Mouse (Mus musculus) limb, embryonic 14.5 days (tissue): ENCODE results near the gene Pkd1l3. TPM values are rescaled to one million over a fixed set of nuclear protein-coding genes. Genes with fewer than 3 reads are reported as not detected.

Experiments
- ATAC-seq: fragments of 200-750 bp; cut with Nextera tagmentation; 2 replicates; pipeline ENCODE4 v1.8.0; 2017; ENCODE audit warnings: low read depth, moderate number of reproducible peaks, moderate TSS enrichment; ENCODE audit not compliant: low FRiP score
- DNase-seq: peaks from one replicate; pipeline ENCODE4 v3.0.0-alpha.2; 2015; ENCODE audit warnings: low spot score
- H3K27ac ChIP-seq: fragments of 300-500 bp; sonication (generic); replicated peaks from 2 replicates; pipeline ENCODE4 v1.5.1; 2014; ENCODE audit warnings: low read depth, mild to moderate bottlenecking, low read length, moderate library complexity, mixed read lengths
- H3K27me3 ChIP-seq: fragments of 300-500 bp; sonication (generic); 2 replicates; pipeline ENCODE4 v1.6.1; 2014; ENCODE audit warnings: low read length, mixed read lengths; ENCODE audit not compliant: control insufficient read depth, insufficient read depth
- H3K36me3 ChIP-seq: fragments of 300-500 bp; sonication (generic); 2 replicates; pipeline ENCODE4 v1.6.1; 2014; ENCODE audit warnings: mild to moderate bottlenecking, low read length, moderate library complexity, mixed read lengths; ENCODE audit not compliant: control insufficient read depth, insufficient read depth
- H3K4me1 ChIP-seq: fragments of 300-500 bp; sonication (generic); 2 replicates; pipeline ENCODE4 v1.6.1; 2014; ENCODE audit warnings: antibody characterized with exemption, low read length, mixed read lengths; ENCODE audit not compliant: control insufficient read depth, insufficient read depth
- H3K4me2 ChIP-seq: fragments of 300-500 bp; sonication (generic); replicated peaks from 2 replicates; pipeline ENCODE4 v1.6.1; 2014; ENCODE audit warnings: low read depth, mild to moderate bottlenecking, low read length, moderate library complexity; ENCODE audit not compliant: severe bottlenecking
- H3K4me3 ChIP-seq: fragments of 300-500 bp; sonication (generic); replicated peaks from 2 replicates; pipeline ENCODE4 v1.5.1; 2014; ENCODE audit warnings: low read length
- H3K9ac ChIP-seq: fragments of 300-500 bp; sonication (generic); 2 replicates; pipeline ENCODE4 v1.6.1; 2014; ENCODE audit warnings: mild to moderate bottlenecking, low read depth, low read length, moderate library complexity; ENCODE audit not compliant: severe bottlenecking
- H3K9me3 ChIP-seq: fragments of 300-500 bp; sonication (generic); 2 replicates; pipeline ENCODE4 v1.6.1; 2016; ENCODE audit warnings: low read length; ENCODE audit not compliant: control insufficient read depth
- POLR2A ChIP-seq: fragments of 200-500 bp; IDR thresholded peaks from 2 replicates; pipeline ENCODE4 v1.8.0; 2012; ENCODE audit warnings: inconsistent platforms, mild to moderate bottlenecking, moderate library complexity, borderline replicate concordance; ENCODE audit not compliant: insufficient read depth, insufficient read length; ENCODE audit errors: extremely low read depth
- WGBS: fragments of 180-500 bp; shearing (Covaris S2); extraction: QIAGEN DNeasy Blood & Tissue Kit; methylation state at CpG from one replicate; pipeline ENCODE4 v1.1.7; 2014; 5-methylcytosine and 5-hydroxymethylcytosine counted together
- polyA plus RNA-seq, 2 experiments: library from polyadenylated mRNA; depleted of rRNA in 1 of 2; stranded (reverse) in 1 of 2; unstranded in 1 of 2; fragments of >200 nt; fragmentation: Nextera tagmentation in 1 of 2; extraction: Ambion mirVana in 1 of 2; gene quantifications; 2 replicates each; pipeline versions ENCODE4 v1.2.1 to v1.2.3; 2012 to 2014

Gene Pkd1l3
- polyA plus RNA-seq, 2 experiments = 0.24 to 0.33 TPM

- Histone ChIP-seq H3K9ac (no peak overlapping the region), H3K4me2 (no peak overlapping the region), H3K27me3 (no peaks in the 10 kb centered on the region), H3K27ac (no peak overlapping the region), H3K36me3 (peaks cover 36% of the 10 kb centered on the region), H3K4me3 (no peak overlapping the region), H3K4me1 (no peaks in the 10 kb centered on the region), H3K9me3 (no peaks in the 10 kb centered on the region)
- 88% methylated on average over 9 of the region's 9 CpGs for WGBS
- TF ChIP-seq POLR2A = no peak
- ATAC-seq (no peak), DNase-seq (no peak)
These were observed 23.4 kb upstream of the Pkd1l3 start for GRCm38 (mm10) chr8:109590901-109591300.

- H3K4me1 ChIP-seq = no peaks in the 10 kb centered on the region
- no peak overlapping the region for H3K4me2 ChIP-seq
- H3K9ac ChIP-seq = no peak overlapping the region
- ATAC-seq = no peak
- no peaks in the 10 kb centered on the region for H3K9me3 ChIP-seq
- DNase-seq = no peak
- H3K4me3 ChIP-seq = no peak overlapping the region
- 85% methylated on average over 3 of the region's 3 CpGs for WGBS
- no peak overlapping the region for H3K27ac ChIP-seq
- TF ChIP-seq POLR2A = no peak
- no peaks in the 10 kb centered on the region for H3K27me3 ChIP-seq
- H3K36me3 ChIP-seq = peaks cover 36% of the 10 kb centered on the region
These were observed 22.9 kb upstream of the Pkd1l3 start for GRCm38 (mm10) chr8:109591367-109591766.

- Histone ChIP-seq H3K9ac (no peak overlapping the region), H3K27ac (no peak overlapping the region), H3K27me3 (no peaks in the 10 kb centered on the region), H3K36me3 (peaks cover 36% of the 10 kb centered on the region), H3K4me3 (no peak overlapping the region), H3K9me3 (no peaks in the 10 kb centered on the region), H3K4me2 (no peak overlapping the region), H3K4me1 (no peaks in the 10 kb centered on the region)
- TF ChIP-seq POLR2A = no peak
- DNase-seq (no peak), ATAC-seq (no peak)
- WGBS = 93% methylated on average over 5 of the region's 5 CpGs
These were observed 22.2 kb upstream of the Pkd1l3 start for GRCm38 (mm10) chr8:109592164-109592563.

GRCm38 (mm10) chr8:109593117-109593788 is 21.1 kb upstream of the Pkd1l3 start:
- no peak for TF ChIP-seq POLR2A
- DNase-seq (peak; percentile 40), ATAC-seq (no peak)
- no peaks in the 10 kb centered on the region for H3K9me3 ChIP-seq
- H3K36me3 ChIP-seq = peaks cover 37% of the 10 kb centered on the region
- no peaks in the 10 kb centered on the region for H3K4me1 ChIP-seq
- no peak overlapping the region for H3K9ac ChIP-seq
- H3K27ac ChIP-seq = no peak overlapping the region
- H3K4me3 ChIP-seq = no peak overlapping the region
- H3K27me3 ChIP-seq = no peaks in the 10 kb centered on the region
- H3K4me2 ChIP-seq = no peak overlapping the region
- WGBS = 74% methylated on average over 6 of the region's 6 CpGs

- Histone ChIP-seq H3K4me3 (no peak overlapping the region), H3K4me2 (no peak overlapping the region), H3K27ac (no peak overlapping the region), H3K36me3 (peaks cover 56% of the 10 kb centered on the region), H3K27me3 (no peaks in the 10 kb centered on the region), H3K4me1 (no peaks in the 10 kb centered on the region), H3K9me3 (no peaks in the 10 kb centered on the region), H3K9ac (no peak overlapping the region)
- DNase-seq (no peak), ATAC-seq (no peak)
- TF ChIP-seq POLR2A = no peak
- WGBS = 48% methylated on average over 8 of the region's 8 CpGs
These were observed 18.5 kb upstream of the Pkd1l3 start for GRCm38 (mm10) chr8:109595854-109596253.
